Mouse (Mus musculus): ENCODE data around the gene Tshr. TPM values are rescaled to one million over a fixed set of nuclear protein-coding genes. Genes with fewer than 3 reads are reported as not detected.
A peak's percentile ranks its signal among the peaks of the same experiment; 100 is the strongest.

Gene Tshr
- polyA plus RNA-seq, 1 experiment from 2014 or later: not detected

- WGBS: under 1% methylated on average over 32 of the region's 32 CpGs
- ATAC-seq (replicated peaks; ENCODE audit: extremely low read depth, insufficient read depth, low FRiP score): peak; percentile 87
- H3K27me3 ChIP-seq (ENCODE audit: control insufficient read depth, insufficient read depth, low read length): no peaks in the 10 kb centered on the region
These were observed 203.9 kb downstream of the Tshr start for GRCm38 (mm10) chr12:91588176-91588669.

GRCm38 (mm10) chr12:91588670-91589541, 204.5 kb downstream of the Tshr start:
- H3K36me3 ChIP-seq (ENCODE audit: control insufficient read depth, insufficient read depth): peaks cover 8% of the 10 kb centered on the region; the same call in 1 of the 2 replicates
- H3K4me1 ChIP-seq (ENCODE audit: control insufficient read depth, insufficient read depth, low read length): peaks cover 23% of the 10 kb centered on the region
- no peaks in the 10 kb centered on the region for H3K27me3 ChIP-seq (ENCODE audit: control insufficient read depth, insufficient read depth, low read length)
- peak overlapping the region; percentile 85 for H3K4me3 ChIP-seq (ENCODE audit: low read length)
- H3K4me2 ChIP-seq (ENCODE audit: low read depth, low read length): peak overlapping the region; percentile 69
- under 1% methylated on average over 68 of the region's 83 CpGs for WGBS
- H3K9me3 ChIP-seq (replicated peaks; ENCODE audit: control insufficient read depth, low read length): no peaks in the 10 kb centered on the region; the same call in 1 of the 2 replicates
- H3K9ac ChIP-seq (ENCODE audit: low read length): peak overlapping the region; percentile 99
- peak overlapping the region; percentile 100 for H3K27ac ChIP-seq (ENCODE audit: low read length)
- ATAC-seq (replicated peaks; ENCODE audit: extremely low read depth, insufficient read depth, low FRiP score): 0 out of 2 replicates have a peak, but pooled peaks have one; percentile 3

More at GRCm38 (mm10) chr12:91588176-91588669, 203.9 kb downstream of the Tshr start:
- Histone ChIP-seq H3K27ac (ENCODE audit: low read length) (peak overlapping the region; percentile 100), H3K4me2 (ENCODE audit: low read depth, low read length) (peak overlapping the region; percentile 69), H3K9me3 (replicated peaks; ENCODE audit: control insufficient read depth, low read length) (no peaks in the 10 kb centered on the region; the same call in 1 of the 2 replicates), H3K9ac (ENCODE audit: low read length) (peak overlapping the region; percentile 99), H3K4me1 (ENCODE audit: control insufficient read depth, insufficient read depth, low read length) (peaks cover 28% of the 10 kb centered on the region), H3K36me3 (ENCODE audit: control insufficient read depth, insufficient read depth) (peaks cover 8% of the 10 kb centered on the region; the same call in 1 of the 2 replicates), H3K4me3 (ENCODE audit: low read length) (peak overlapping the region; percentile 85)

GRCm38 (mm10) chr12:91589542-91589846, 205.1 kb downstream of the Tshr start:
- H3K27me3 ChIP-seq (ENCODE audit: control insufficient read depth, insufficient read depth, low read length): no peaks in the 10 kb centered on the region
- H3K27ac ChIP-seq (ENCODE audit: low read length): peak overlapping the region; percentile 100
- no peaks in the 10 kb centered on the region; the same call in 1 of the 2 replicates for H3K9me3 ChIP-seq (replicated peaks; ENCODE audit: control insufficient read depth, low read length)
- H3K9ac ChIP-seq (ENCODE audit: low read length): peak overlapping the region; percentile 99
- H3K4me1 ChIP-seq (ENCODE audit: control insufficient read depth, insufficient read depth, low read length): peaks cover 17% of the 10 kb centered on the region
- H3K4me3 ChIP-seq (ENCODE audit: low read length): peak overlapping the region; percentile 85
- H3K4me2 ChIP-seq (ENCODE audit: low read depth, low read length): peak overlapping the region; percentile 69
- WGBS: 0% methylated on average over 11 of the region's 11 CpGs
- H3K36me3 ChIP-seq (ENCODE audit: control insufficient read depth, insufficient read depth): peaks cover 8% of the 10 kb centered on the region; the same call in 1 of the 2 replicates
- no peak for ATAC-seq (replicated peaks; ENCODE audit: extremely low read depth, insufficient read depth, low FRiP score)

DNA sequence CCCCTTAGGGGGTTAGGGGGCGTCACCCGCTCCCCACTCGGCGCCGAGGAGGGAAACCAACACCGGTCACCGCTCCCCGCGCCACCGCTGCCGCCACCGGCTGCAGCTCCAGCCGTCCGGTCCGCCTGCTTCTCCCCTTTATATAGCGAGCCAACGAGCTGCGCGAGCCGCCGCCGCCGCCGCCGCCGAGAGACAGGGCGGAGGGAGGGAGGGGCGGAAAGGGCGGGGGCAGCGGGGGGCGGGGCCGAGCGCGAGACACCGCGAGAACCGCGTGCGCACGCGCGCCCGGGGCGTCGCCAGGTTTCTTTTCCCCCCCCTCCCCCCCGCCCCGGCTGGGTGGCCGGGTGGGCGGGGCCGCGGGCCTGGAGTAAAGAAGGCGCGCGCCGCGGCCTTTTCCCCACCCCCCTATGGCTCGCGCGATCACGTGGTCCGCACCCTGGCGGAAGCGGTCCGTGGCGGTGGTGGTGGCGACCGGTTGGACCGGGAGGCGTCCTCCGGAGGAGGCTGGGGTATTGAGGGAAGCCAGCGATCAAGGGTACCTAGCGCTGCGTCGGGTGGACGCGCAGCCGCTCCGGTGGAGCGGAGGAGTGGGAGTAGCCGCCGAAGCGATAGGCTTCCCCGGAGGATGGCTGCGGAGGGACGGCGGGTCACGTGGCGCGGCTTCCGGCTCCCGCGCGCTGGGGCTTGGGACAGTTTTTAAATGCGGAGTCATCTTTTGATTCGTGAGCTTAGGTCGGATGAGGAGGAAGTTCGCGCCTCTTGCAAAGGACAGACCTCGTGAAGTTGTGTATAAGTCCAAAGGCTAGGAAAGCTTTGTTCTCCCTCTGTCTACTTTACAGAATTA, 205.7 kb downstream of the Tshr start, which contains the start of gene Gtf2a1:
Gene Gtf2a1, minus strand, starts transcription at position 641 of the 844 bp plus-strand sequence.
- Histone ChIP-seq H3K27me3 (ENCODE audit: control insufficient read depth, insufficient read depth, low read length) (no peaks in the 10 kb centered on the region), H3K27ac (ENCODE audit: low read length) (peak within 1 kb of the TSS; percentile 100), H3K9ac (ENCODE audit: low read length) (peak within 1 kb of the TSS; percentile 99), H3K9me3 (replicated peaks; ENCODE audit: control insufficient read depth, low read length) (no peaks in the 10 kb centered on the region; the same call in 1 of the 2 replicates), H3K4me3 (ENCODE audit: low read length) (peak within 1 kb of the TSS; percentile 85), H3K36me3 (ENCODE audit: control insufficient read depth, insufficient read depth) (peaks cover 6% of the 10 kb centered on the region; the same call in 1 of the 2 replicates), H3K4me2 (ENCODE audit: low read depth, low read length) (peak within 1 kb of the TSS; percentile 76), H3K4me1 (ENCODE audit: control insufficient read depth, insufficient read depth, low read length) (peaks cover 17% of the 10 kb centered on the region)
- peak; percentile 84 for ATAC-seq (replicated peaks; ENCODE audit: extremely low read depth, insufficient read depth, low FRiP score)
- under 1% methylated on average over 85 of the region's 99 CpGs for WGBS

GRCm38 (mm10) chr12:91590716-91591115, 206.4 kb downstream of the Tshr start:
- H3K9me3 ChIP-seq (replicated peaks; ENCODE audit: control insufficient read depth, low read length): no peaks in the 10 kb centered on the region; the same call in 1 of the 2 replicates
- no peak for ATAC-seq (replicated peaks; ENCODE audit: extremely low read depth, insufficient read depth, low FRiP score)
- peak overlapping the region; percentile 85 for H3K4me3 ChIP-seq (ENCODE audit: low read length)
- peak overlapping the region; percentile 97 for H3K27ac ChIP-seq (ENCODE audit: low read length)
- H3K27me3 ChIP-seq (ENCODE audit: control insufficient read depth, insufficient read depth, low read length): no peaks in the 10 kb centered on the region
- peak overlapping the region; percentile 90 for H3K9ac ChIP-seq (ENCODE audit: low read length)
- peaks cover 3% of the 10 kb centered on the region; the same call in 1 of the 2 replicates for H3K36me3 ChIP-seq (ENCODE audit: control insufficient read depth, insufficient read depth)
- H3K4me2 ChIP-seq (ENCODE audit: low read depth, low read length): peak overlapping the region; percentile 76
- peaks cover 17% of the 10 kb centered on the region for H3K4me1 ChIP-seq (ENCODE audit: control insufficient read depth, insufficient read depth, low read length)
- WGBS: 27% methylated on average over 6 of the region's 6 CpGs

GRCm38 (mm10) chr12:91591191-91591590, 206.8 kb downstream of the Tshr start:
- peak overlapping the region; percentile 76 for H3K4me2 ChIP-seq (ENCODE audit: low read depth, low read length)
- H3K4me1 ChIP-seq (ENCODE audit: control insufficient read depth, insufficient read depth, low read length): peaks cover 17% of the 10 kb centered on the region
- peak overlapping the region; percentile 97 for H3K27ac ChIP-seq (ENCODE audit: low read length)
- no peak for ATAC-seq (replicated peaks; ENCODE audit: extremely low read depth, insufficient read depth, low FRiP score)
- H3K36me3 ChIP-seq (ENCODE audit: control insufficient read depth, insufficient read depth): no peaks in the 10 kb centered on the region
- H3K9me3 ChIP-seq (replicated peaks; ENCODE audit: control insufficient read depth, low read length): no peaks in the 10 kb centered on the region
- H3K4me3 ChIP-seq (ENCODE audit: low read length): peak overlapping the region; percentile 85; the same call in 1 of the 2 replicates
- WGBS: 96% methylated on average over 1 of the region's 1 CpGs
- H3K27me3 ChIP-seq (ENCODE audit: control insufficient read depth, insufficient read depth, low read length): no peaks in the 10 kb centered on the region
- H3K9ac ChIP-seq (ENCODE audit: low read length): peak overlapping the region; percentile 90

DNA sequence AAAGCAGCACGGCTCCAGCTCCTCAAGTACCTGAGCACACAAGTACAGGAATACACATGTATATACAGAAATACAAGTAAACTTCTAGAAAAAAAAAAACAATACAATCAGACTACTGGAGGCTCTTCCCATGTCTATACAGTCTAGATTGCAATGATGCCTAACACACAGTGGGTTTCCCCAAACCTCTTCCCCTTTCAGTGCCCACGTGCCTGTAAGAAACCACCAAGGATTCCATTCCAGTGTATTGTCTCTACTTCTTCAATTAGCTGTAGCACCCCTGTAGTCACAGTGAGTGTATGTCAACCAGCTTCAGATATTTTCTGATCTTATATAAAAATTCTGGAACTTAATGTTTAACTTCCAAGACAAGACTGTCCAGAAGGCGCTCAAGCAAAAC, 207.8 kb downstream of the Tshr start:
- 94% methylated on average over 3 of the region's 3 CpGs for WGBS
- no peak for ATAC-seq (replicated peaks; ENCODE audit: extremely low read depth, insufficient read depth, low FRiP score)

More for the DNA sequence above, 207.8 kb downstream of the Tshr start:
- H3K9ac ChIP-seq (ENCODE audit: low read length): no peak overlapping the region
- no peak overlapping the region for H3K4me3 ChIP-seq (ENCODE audit: low read length)
- H3K9me3 ChIP-seq (replicated peaks; ENCODE audit: control insufficient read depth, low read length): no peaks in the 10 kb centered on the region
- no peak overlapping the region for H3K27ac ChIP-seq (ENCODE audit: low read length)
- H3K4me1 ChIP-seq (ENCODE audit: control insufficient read depth, insufficient read depth, low read length): peaks cover 14% of the 10 kb centered on the region
- no peaks in the 10 kb centered on the region for H3K27me3 ChIP-seq (ENCODE audit: control insufficient read depth, insufficient read depth, low read length)
- H3K36me3 ChIP-seq (ENCODE audit: control insufficient read depth, insufficient read depth): no peaks in the 10 kb centered on the region
- H3K4me2 ChIP-seq (ENCODE audit: low read depth, low read length): no peak overlapping the region
